Mouse (Mus musculus) forebrain, embryonic 10.5 days (tissue): ENCODE data around the gene Ctse. TPM values are rescaled to one million over a fixed set of nuclear protein-coding genes. Genes with fewer than 3 reads are reported as not detected.

Experiments
- DNase-seq: peaks from one replicate; pipeline ENCODE4 v3.0.0-alpha.2; 2017; ENCODE audit warnings: low spot score; ENCODE audit errors: extremely low spot score
- H3K27ac ChIP-seq: fragments of 300-500 bp; sonication (generic); 2 replicates; pipeline ENCODE4 v1.5.1; 2016; ENCODE audit warnings: mild to moderate bottlenecking
- H3K27me3 ChIP-seq: fragments of 300-500 bp; sonication (generic); 2 replicates; pipeline ENCODE4 v1.6.1; 2016; ENCODE audit warnings: mild to moderate bottlenecking; ENCODE audit not compliant: poor library complexity, severe bottlenecking
- H3K36me3 ChIP-seq: fragments of 300-500 bp; sonication (generic); replicated peaks from 2 replicates; pipeline ENCODE4 v1.6.1; 2016; ENCODE audit warnings: mild to moderate bottlenecking, moderate library complexity
- H3K4me1 ChIP-seq: fragments of 300-500 bp; sonication (generic); 2 replicates; pipeline ENCODE4 v1.6.1; 2016
- H3K4me3 ChIP-seq: fragments of 300-500 bp; sonication (generic); 2 replicates; pipeline ENCODE4 v1.5.1; 2016; ENCODE audit warnings: mild to moderate bottlenecking, moderate library complexity
- H3K9me3 ChIP-seq: fragments of 300-500 bp; sonication (generic); 2 replicates; pipeline ENCODE4 v1.6.1; 2016; ENCODE audit warnings: mild to moderate bottlenecking, moderate library complexity
- WGBS: fragments of 180-500 bp; shearing (Covaris S2); methylation state at CpG from one replicate; pipeline ENCODE4 v1.1.7; 2016; 5-methylcytosine and 5-hydroxymethylcytosine counted together
- polyA plus RNA-seq: library from polyadenylated mRNA; unstranded; fragments of >200 nt; fragmentation: Nextera tagmentation; extraction: Ambion mirVana; gene quantifications from 2 replicates; pipeline ENCODE4 v1.2.1, GENCODE M21; 2016

Gene Ctse
- polyA plus RNA-seq, 1 experiment from 2014 or later, result not detected

GRCm38 (mm10) chr1:131690435-131690834 lies 52.3 kb downstream of the Ctse start:
- DNase-seq, result no peak
- Histone ChIP-seq H3K9me3 (no peaks in the 10 kb centered on the region), H3K27me3 (no peaks in the 10 kb centered on the region), H3K4me3 (no peak overlapping the region), H3K36me3 (no peaks in the 10 kb centered on the region), H3K4me1 (peaks cover 14% of the 10 kb centered on the region; the same call in 1 of the 2 replicates), H3K27ac (no peak overlapping the region)
- WGBS, result 71% methylated on average over 3 of the region's 3 CpGs

- H3K4me3 ChIP-seq, result no peak overlapping the region
- no peak for DNase-seq
- H3K4me1 ChIP-seq, result peaks cover 14% of the 10 kb centered on the region; the same call in 1 of the 2 replicates
- no peaks in the 10 kb centered on the region for H3K36me3 ChIP-seq
- H3K27ac ChIP-seq, result no peak overlapping the region
- H3K27me3 ChIP-seq, result no peaks in the 10 kb centered on the region
- no peaks in the 10 kb centered on the region for H3K9me3 ChIP-seq
These were observed 53.2 kb downstream of the Ctse start for GRCm38 (mm10) chr1:131691356-131691755.

- DNase-seq, result no peak
- H3K36me3 ChIP-seq, result no peaks in the 10 kb centered on the region
- H3K4me1 ChIP-seq, result peaks cover 12% of the 10 kb centered on the region; the same call in 1 of the 2 replicates
- no peaks in the 10 kb centered on the region for H3K27me3 ChIP-seq
- 80% methylated on average over 2 of the region's 2 CpGs for WGBS
- no peak overlapping the region for H3K27ac ChIP-seq
- no peak overlapping the region for H3K4me3 ChIP-seq
- H3K9me3 ChIP-seq, result no peaks in the 10 kb centered on the region
These were observed 57.2 kb downstream of the Ctse start for GRCm38 (mm10) chr1:131695308-131695707.

DNA sequence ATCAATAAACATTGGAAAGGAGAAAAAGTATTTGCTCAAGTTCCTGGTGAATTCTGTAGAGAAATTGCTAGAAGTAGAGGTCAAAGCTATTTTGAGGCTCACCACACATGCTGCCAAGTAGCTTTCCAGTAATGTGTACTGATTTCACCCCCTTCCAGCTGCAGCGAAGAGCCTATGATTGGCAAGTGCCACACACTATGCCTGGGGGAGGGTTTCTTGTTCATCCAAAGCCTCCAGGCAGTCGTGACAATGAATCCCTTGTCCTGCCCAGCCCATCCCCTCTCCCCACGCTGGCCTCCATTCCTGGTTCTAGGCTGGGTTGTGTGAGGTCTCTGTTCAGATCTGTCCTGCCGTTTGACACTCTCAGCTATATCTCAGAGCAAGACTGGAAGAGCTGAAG lies 58.2 kb downstream of the Ctse start:
- Histone ChIP-seq H3K36me3 (no peaks in the 10 kb centered on the region), H3K4me3 (no peak overlapping the region), H3K27ac (no peak overlapping the region), H3K27me3 (no peaks in the 10 kb centered on the region), H3K4me1 (peaks cover 3% of the 10 kb centered on the region; the same call in 1 of the 2 replicates), H3K9me3 (no peaks in the 10 kb centered on the region)
- no peak for DNase-seq
- WGBS, result 59% methylated on average over 4 of the region's 4 CpGs

DNA sequence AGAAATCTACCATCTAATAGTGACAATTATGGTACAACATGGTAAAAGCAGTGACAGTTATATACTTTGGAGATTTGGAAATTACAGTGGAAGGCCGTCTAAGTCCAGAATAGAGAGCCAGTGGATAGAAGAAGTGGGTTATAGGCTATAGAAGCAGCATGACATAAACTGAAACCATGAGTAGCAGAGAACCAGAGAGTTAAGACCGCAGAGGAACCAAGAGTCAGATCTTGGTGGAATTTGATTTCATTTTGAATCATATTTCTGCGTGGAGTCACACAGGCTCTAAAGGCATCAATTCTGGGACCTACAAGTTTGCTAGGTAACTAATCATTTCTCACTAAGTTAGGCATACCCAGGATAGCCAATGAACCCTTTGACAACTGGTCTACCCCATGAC lies 60.7 kb downstream of the Ctse start:
- no peaks in the 10 kb centered on the region for H3K9me3 ChIP-seq
- H3K27me3 ChIP-seq, result no peaks in the 10 kb centered on the region
- no peaks in the 10 kb centered on the region for H3K4me1 ChIP-seq
- no peak overlapping the region for H3K4me3 ChIP-seq
- no peak overlapping the region for H3K27ac ChIP-seq
- no peaks in the 10 kb centered on the region for H3K36me3 ChIP-seq
- 90% methylated on average over 3 of the region's 3 CpGs for WGBS
- no peak for DNase-seq

DNA sequence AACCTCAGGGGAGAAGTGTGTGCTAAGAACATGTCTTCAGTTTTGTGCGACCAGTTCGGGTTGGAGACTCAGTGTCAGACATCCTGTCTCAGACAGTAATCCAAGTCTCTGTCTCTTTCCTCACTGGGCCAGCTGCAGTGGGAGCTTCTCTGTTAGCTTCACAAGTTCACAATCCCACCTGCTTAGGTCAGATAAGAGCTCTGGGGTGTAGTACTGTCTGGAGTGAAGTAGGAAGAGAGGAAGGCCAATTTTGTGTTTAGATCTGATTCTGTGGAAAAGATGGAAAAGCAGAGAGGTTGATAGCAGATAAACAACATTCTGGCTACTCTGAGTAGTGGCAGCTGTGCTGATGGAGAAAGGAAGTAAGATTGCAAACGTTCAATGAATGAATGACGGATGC lies 61.5 kb downstream of the Ctse start:
- H3K27me3 ChIP-seq, result no peaks in the 10 kb centered on the region
- no peaks in the 10 kb centered on the region for H3K9me3 ChIP-seq
- no peak overlapping the region for H3K27ac ChIP-seq
- H3K4me3 ChIP-seq, result no peak overlapping the region
- H3K36me3 ChIP-seq, result no peaks in the 10 kb centered on the region
- WGBS, result 85% methylated on average over 4 of the region's 4 CpGs
- no peak for DNase-seq
- H3K4me1 ChIP-seq, result no peaks in the 10 kb centered on the region

GRCm38 (mm10) chr1:131700447-131700846 lies 62.3 kb downstream of the Ctse start:
- DNase-seq, result no peak
- Histone ChIP-seq H3K4me3 (no peak overlapping the region), H3K9me3 (no peaks in the 10 kb centered on the region), H3K4me1 (no peaks in the 10 kb centered on the region), H3K27me3 (no peaks in the 10 kb centered on the region), H3K36me3 (no peaks in the 10 kb centered on the region), H3K27ac (no peak overlapping the region)
- WGBS, result 84% methylated on average over 5 of the region's 5 CpGs

DNA sequence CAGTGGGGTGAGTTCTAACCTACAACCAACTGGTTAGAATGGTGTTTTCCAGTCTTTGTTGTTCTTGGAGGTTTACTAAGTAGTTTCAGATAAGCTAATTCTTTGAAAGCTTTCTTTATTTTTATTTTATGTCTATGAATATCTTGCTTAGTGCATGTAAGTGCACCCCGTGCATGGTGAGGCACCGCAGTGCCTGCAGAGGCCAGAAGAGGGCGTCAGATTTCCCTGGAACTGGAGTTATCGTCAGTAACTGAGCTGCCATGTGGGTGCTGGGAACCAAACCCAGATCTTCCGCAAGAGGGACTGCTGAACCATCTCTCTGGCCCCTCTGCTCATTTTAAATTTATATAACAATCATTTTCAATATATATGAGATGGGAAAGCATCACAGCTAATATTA lies 63.3 kb downstream of the Ctse start:
- Histone ChIP-seq H3K36me3 (no peaks in the 10 kb centered on the region), H3K4me3 (no peak overlapping the region), H3K27me3 (no peaks in the 10 kb centered on the region), H3K27ac (no peak overlapping the region), H3K9me3 (no peaks in the 10 kb centered on the region), H3K4me1 (no peaks in the 10 kb centered on the region)
- WGBS, result 85% methylated on average over 5 of the region's 5 CpGs
- DNase-seq, result no peak

- WGBS, result 83% methylated on average over 8 of the region's 8 CpGs
- H3K4me1 ChIP-seq, result no peaks in the 10 kb centered on the region
- H3K27ac ChIP-seq, result no peak overlapping the region
These were observed 64.1 kb downstream of the Ctse start for GRCm38 (mm10) chr1:131702094-131702766.

GRCm38 (mm10) chr1:131703482-131703881 lies 65.4 kb downstream of the Ctse start:
- Histone ChIP-seq H3K9me3 (no peaks in the 10 kb centered on the region), H3K4me3 (no peak overlapping the region), H3K27me3 (no peaks in the 10 kb centered on the region), H3K27ac (no peak overlapping the region), H3K4me1 (no peaks in the 10 kb centered on the region), H3K36me3 (no peaks in the 10 kb centered on the region)
- WGBS, result 88% methylated on average over 2 of the region's 2 CpGs
- DNase-seq, result no peak

More at GRCm38 (mm10) chr1:131702094-131702766, 64.1 kb downstream of the Ctse start:
- Histone ChIP-seq H3K4me3 (no peak overlapping the region), H3K9me3 (no peaks in the 10 kb centered on the region), H3K27me3 (no peaks in the 10 kb centered on the region), H3K36me3 (no peaks in the 10 kb centered on the region)
- DNase-seq, result no peak

DNA sequence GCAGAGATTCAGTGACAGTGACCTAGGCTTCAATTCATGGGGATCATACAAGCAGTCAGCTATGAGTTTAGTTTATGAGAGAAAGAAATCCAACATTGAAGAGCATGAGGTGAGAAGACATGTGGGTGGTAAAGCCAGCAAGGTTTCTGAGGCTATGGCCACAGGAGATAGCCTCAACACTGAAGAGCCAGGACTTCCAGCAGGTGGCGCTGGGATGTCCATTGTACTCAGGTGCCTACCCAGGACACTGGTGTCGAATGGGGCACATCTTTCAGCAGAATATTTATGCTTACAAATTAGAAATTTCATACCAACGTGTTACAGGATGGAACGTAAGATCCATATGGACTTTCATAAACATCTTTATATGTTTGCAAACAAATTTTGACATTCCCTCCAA lies 70.2 kb downstream of the Ctse start:
- 31% methylated on average over 4 of the region's 4 CpGs for WGBS
- Histone ChIP-seq H3K27me3 (0 out of 2 replicates have a peak, but pooled peaks cover 5% of the 10 kb centered on the region), H3K27ac (no peak overlapping the region), H3K36me3 (no peaks in the 10 kb centered on the region), H3K9me3 (no peaks in the 10 kb centered on the region), H3K4me3 (no peak overlapping the region), H3K4me1 (peaks cover 6% of the 10 kb centered on the region; the same call in 1 of the 2 replicates)
- DNase-seq, result no peak

DNA sequence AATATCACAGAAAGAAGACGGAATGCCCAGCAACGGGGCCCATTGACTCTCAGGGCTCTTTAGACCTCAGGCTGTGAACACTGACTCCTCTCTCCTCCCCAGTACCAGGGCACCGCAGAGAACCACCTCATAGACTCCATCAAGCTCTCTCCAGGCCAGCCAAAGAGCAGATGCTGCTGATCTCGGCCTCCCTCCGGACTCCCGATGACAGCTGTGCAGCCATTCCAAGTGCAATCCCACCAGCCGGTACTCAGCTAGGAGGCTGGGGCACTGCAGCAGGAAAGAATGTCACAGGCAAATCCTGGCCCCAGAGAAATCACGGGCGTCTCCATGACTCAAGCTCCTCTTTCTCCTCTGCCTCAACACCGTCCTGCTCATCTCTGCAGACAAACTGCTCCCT lies 73.4 kb downstream of the Ctse start:
- H3K9me3 ChIP-seq, result no peaks in the 10 kb centered on the region
- no peak for DNase-seq
- no peaks in the 10 kb centered on the region for H3K36me3 ChIP-seq
- H3K4me1 ChIP-seq, result peaks cover 9% of the 10 kb centered on the region
- 83% methylated on average over 10 of the region's 10 CpGs for WGBS
- no peak overlapping the region for H3K4me3 ChIP-seq
- 0 out of 2 replicates have a peak, but pooled peaks cover 5% of the 10 kb centered on the region for H3K27me3 ChIP-seq
- no peak overlapping the region for H3K27ac ChIP-seq

- Histone ChIP-seq H3K4me1 (peaks cover 9% of the 10 kb centered on the region), H3K27ac (no peak overlapping the region), H3K27me3 (0 out of 2 replicates have a peak, but pooled peaks cover 5% of the 10 kb centered on the region), H3K36me3 (no peaks in the 10 kb centered on the region), H3K9me3 (no peaks in the 10 kb centered on the region), H3K4me3 (no peak overlapping the region)
- WGBS, result 17% methylated on average over 2 of the region's 2 CpGs
- DNase-seq, result peak; percentile 77
These were observed 74.3 kb downstream of the Ctse start for GRCm38 (mm10) chr1:131712386-131712785.
